Mouse (Mus musculus) E14TG2a.4 (cell line): ENCODE data around the gene Krtap4-7.

Experiments
- CTCF ChIP-seq: conservative IDR thresholded peaks from 2 replicates; pipeline ENCODE4 v1.5.1; 2014; ENCODE audit warnings: low read length
- POU5F1 ChIP-seq: IDR thresholded peaks from 2 replicates; pipeline ENCODE4 v1.6.1; 2014; ENCODE audit warnings: low read length, borderline replicate concordance

- TF ChIP-seq CTCF (no peak), POU5F1 (no peak)
These were observed 2.6 kb upstream of the Krtap4-7 start for GRCm38 (mm10) chr11:99646444-99646843.
